Mouse (Mus musculus): ENCODE data around the gene Tmprss15.

GRCm38 (mm10) chr16:78974099-78974498 lies 116.8 kb downstream of the Tmprss15 start:
- TF ChIP-seq CTCF (IDR thresholded peaks at IDR 0.05; ENCODE audit: insufficient read depth, low read depth, low read length) (no peak), POLR2A (IDR thresholded peaks at IDR 0.05; ENCODE audit: insufficient read depth, low read depth, low read length) (no peak)
